Mouse (Mus musculus) kidney, adult 2 months (tissue): ENCODE results near the gene Rbks.

Experiments
- CTCF ChIP-seq: fragments of 200-500 bp; conservative IDR thresholded peaks from 2 replicates; pipeline ENCODE4 v1.5.1; 2011; ENCODE audit warnings: low read depth, mild to moderate bottlenecking, control low read depth, low read length, moderate library complexity, mixed read lengths; ENCODE audit not compliant: insufficient read depth, insufficient read length
- POLR2A ChIP-seq: fragments of 200-500 bp; IDR thresholded peaks from one replicate; pipeline ENCODE4 v1.6.1; 2011; ENCODE audit warnings: low read depth, low read length, control low read depth

- no peak for TF ChIP-seq CTCF
- no peak for TF ChIP-seq POLR2A
These were observed 50.1 kb downstream of the Rbks start for GRCm38 (mm10) chr5:31647327-31647726.
